Mouse (Mus musculus) cerebellum, adult 8-10 months (tissue): ENCODE results near the gene Pitpnb.

Experiments
- DNase-seq: peaks from one replicate; pipeline ENCODE4 v3.0.0; 2022

Pitpnb gene

GRCm38 (mm10) chr5:111401879-111402650, 71.5 kb downstream of the Pitpnb start:
- DNase-seq, result no peak

- DNase-seq, result no peak
These were observed 72.1 kb downstream of the Pitpnb start for GRCm38 (mm10) chr5:111402651-111402996.

GRCm38 (mm10) chr5:111404721-111405120, 74.2 kb downstream of the Pitpnb start:
- no peak for DNase-seq

- no peak for DNase-seq
These were observed 78.0 kb downstream of the Pitpnb start for GRCm38 (mm10) chr5:111408470-111409105.

GRCm38 (mm10) chr5:111409412-111410044, 79.0 kb downstream of the Pitpnb start:
- DNase-seq, result no peak

GRCm38 (mm10) chr5:111410665-111411064, 80.1 kb downstream of the Pitpnb start:
- no peak for DNase-seq

- no peak for DNase-seq
These were observed 83.6 kb downstream of the Pitpnb start for GRCm38 (mm10) chr5:111414192-111414591.

- no peak for DNase-seq
These were observed 84.2 kb downstream of the Pitpnb start for GRCm38 (mm10) chr5:111414770-111415249.

- no peak for DNase-seq
These were observed 85.0 kb downstream of the Pitpnb start for GRCm38 (mm10) chr5:111415575-111415974.

- no peak for DNase-seq
These were observed 85.5 kb downstream of the Pitpnb start for GRCm38 (mm10) chr5:111416048-111416447.

- peak; percentile 25 for DNase-seq
These were observed 86.2 kb downstream of the Pitpnb start, which contains the start of gene Mn1 for GRCm38 (mm10) chr5:111416591-111417374. Mn1 (plus strand) TSS chr5:111417362.

GRCm38 (mm10) chr5:111417378-111418131, 87.0 kb downstream of the Pitpnb start:
- DNase-seq, result no peak

GRCm38 (mm10) chr5:111418202-111419120, 87.9 kb downstream of the Pitpnb start:
- no peak for DNase-seq

- no peak for DNase-seq
These were observed 88.7 kb downstream of the Pitpnb start for GRCm38 (mm10) chr5:111419121-111419881.

- no peak for DNase-seq
These were observed 89.6 kb downstream of the Pitpnb start for GRCm38 (mm10) chr5:111420011-111420691.

GRCm38 (mm10) chr5:111420896-111421295, 90.3 kb downstream of the Pitpnb start:
- no peak for DNase-seq

- DNase-seq, result no peak
These were observed 90.9 kb downstream of the Pitpnb start for GRCm38 (mm10) chr5:111421424-111421823.

GRCm38 (mm10) chr5:111422058-111422800, 91.7 kb downstream of the Pitpnb start:
- no peak for DNase-seq

- DNase-seq, result no peak
These were observed 92.4 kb downstream of the Pitpnb start for GRCm38 (mm10) chr5:111423011-111423410.
